Mouse (Mus musculus): Measurements from ENCODE around the gene Pop4.
"Not testable (repeated sequence)": the region's sequence is repeated elsewhere in the genome, so short reads cannot be mapped to it uniquely, and the experiment has no call there.

Pop4 gene

GRCm38 (mm10) chr7:38270703-38271510, at the start of gene Pop4:
TSS of gene Pop4 (minus strand) at chr7:38271423.
- CTCF ChIA-PET: interaction anchor here (1.4 kb wide), 1 partner anchor 88 kb away, joined by 3 read pairs; the partner anchor contains the start of gene 1600014C10Rik

GRCm38 (mm10) chr7:38320641-38321040, 49.4 kb upstream of the Pop4 start:
- CTCF ChIA-PET: no interaction called here

- CTCF ChIA-PET: not testable (repeated sequence)
Measured at GRCm38 (mm10) chr7:38282192-38282591, 11.0 kb upstream of the Pop4 start.

- CTCF ChIA-PET: no interaction called here
Measured at GRCm38 (mm10) chr7:38272551-38272950, 1.3 kb upstream of the Pop4 start.

GRCm38 (mm10) chr7:38271859-38272258, 636 bp upstream of the Pop4 start:
- CTCF ChIA-PET: no interaction called here

GRCm38 (mm10) chr7:38271511-38271811, 238 bp upstream of the Pop4 start:
- CTCF ChIA-PET: interaction anchor here (1.4 kb wide), 1 partner anchor 88 kb away, joined by 3 read pairs; the partner anchor contains the start of gene 1600014C10Rik

GRCm38 (mm10) chr7:38267006-38267680, 4.1 kb downstream of the Pop4 start:
- CTCF ChIA-PET: interaction anchor here (0.5 kb wide), 1 partner anchor 1495 kb away, joined by 3 read pairs; no protein-coding TSS in a partner anchor

GRCm38 (mm10) chr7:38262406-38262805, 8.8 kb downstream of the Pop4 start:
- CTCF ChIA-PET: no interaction called here

- CTCF ChIA-PET: no interaction called here
Measured at GRCm38 (mm10) chr7:38259631-38260030, 11.6 kb downstream of the Pop4 start.

- CTCF ChIA-PET: no interaction called here
Measured at GRCm38 (mm10) chr7:38253441-38253840, 17.8 kb downstream of the Pop4 start.

- CTCF ChIA-PET: no interaction called here
Measured at GRCm38 (mm10) chr7:38251494-38252216, 19.6 kb downstream of the Pop4 start.

GRCm38 (mm10) chr7:38242417-38242816, 28.8 kb downstream of the Pop4 start:
- CTCF ChIA-PET: no interaction called here

GRCm38 (mm10) chr7:38237140-38237539, 34.1 kb downstream of the Pop4 start:
- CTCF ChIA-PET: no interaction called here

GRCm38 (mm10) chr7:38236400-38237105, 34.7 kb downstream of the Pop4 start:
- CTCF ChIA-PET: interaction anchor here (0.6 kb wide), 1 partner anchor 72 kb away, joined by 4 read pairs; no protein-coding TSS in a partner anchor

- CTCF ChIA-PET: no interaction called here
Measured at GRCm38 (mm10) chr7:38230285-38230684, 40.9 kb downstream of the Pop4 start.

GRCm38 (mm10) chr7:38228329-38228728, 42.9 kb downstream of the Pop4 start:
- CTCF ChIA-PET: no interaction called here

- CTCF ChIA-PET: no interaction called here
Measured at GRCm38 (mm10) chr7:38227900-38228298, 43.3 kb downstream of the Pop4 start, which contains the start of gene Plekhf1. TSS of gene Plekhf1 (minus strand) at chr7:38228016.

- CTCF ChIA-PET: no interaction called here
Measured at GRCm38 (mm10) chr7:38227181-38227899, 43.9 kb downstream of the Pop4 start.

- CTCF ChIA-PET: no interaction called here
Measured at GRCm38 (mm10) chr7:38226226-38226625, 45.0 kb downstream of the Pop4 start.

- CTCF ChIA-PET: interaction anchor here (0.8 kb wide), 1 partner anchor 39 kb away, joined by 7 read pairs; no protein-coding TSS in a partner anchor
Measured at GRCm38 (mm10) chr7:38224577-38225369, 46.5 kb downstream of the Pop4 start.
